Comparison of ENCODE assay signal across 30 mouse cellular contexts in the genomic region with DNA sequence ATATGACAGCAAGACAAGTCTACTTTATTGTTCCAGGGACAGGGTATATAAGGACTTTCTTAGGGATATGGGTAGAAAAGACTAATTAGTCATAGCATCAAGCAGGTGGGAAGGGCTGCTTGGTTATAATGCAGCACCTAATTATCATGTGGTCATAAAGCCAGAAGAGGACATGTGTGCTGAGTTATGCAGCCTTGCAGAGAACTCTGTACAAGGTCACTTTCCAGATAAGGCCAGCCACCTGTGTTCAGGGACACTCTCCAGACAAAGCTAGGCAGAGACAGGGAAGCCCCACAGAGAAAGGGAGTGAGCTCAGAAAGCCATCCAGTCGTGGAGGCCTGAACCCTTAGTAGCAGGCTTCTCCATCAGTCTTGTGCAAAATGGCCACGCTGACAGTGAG. TPM values are rescaled to one million over a fixed set of nuclear protein-coding genes. Genes with fewer than 3 reads are reported as not detected.
DNase-seq lines count a peak whose midpoint lies in the region; ATAC-seq and TF ChIP-seq lines count a peak whose summit lies in the region.
"Had no signal": no experiment of that assay in that cellular context is flagged by ENCODE, and none has a peak within 500 bp of the region (broad histone marks: within the 10 kb centered on the region; RNA-seq: fewer than 3 reads in every experiment).

No protein-coding gene starts in this region.

- H3K27ac ChIP-seq in heart, embryonic 11.5 days (ENCODE audit: low read depth, low read length) = peak overlapping the region; percentile 35; the same call in 1 of the 2 replicates
- no peak overlapping the region; the same call in none of the 2 replicates for H3K27ac ChIP-seq in intestine, postnatal 0 days (ENCODE audit: low read depth, low read length)
- H3K27ac ChIP-seq in forebrain, embryonic 16.5 days (ENCODE audit: low read length) = no peak overlapping the region
- H3K27ac ChIP-seq: hindbrain, embryonic 10.5 days; limb, embryonic 10.5 days; limb, embryonic 15.5 days; liver, embryonic 13.5 days; macrophage; midbrain, embryonic 13.5 days; neural tube, embryonic 13.5 days had no signal

- intact Hi-C loops in heart, postnatal 36 days (cut with DNase I) = no loop called here

- H3K4me3 ChIP-seq in heart, embryonic 11.5 days (ENCODE audit: low read depth, low read length) = no peak overlapping the region
- H3K4me3 ChIP-seq in intestine, postnatal 0 days (ENCODE audit: low read depth, low read length) = no peak overlapping the region
- H3K4me3 ChIP-seq in forebrain, embryonic 16.5 days (replicated peaks; ENCODE audit: low read length) = no peak overlapping the region
- H3K4me3 ChIP-seq: erythroblast, embryonic 14.5 days; hindbrain, embryonic 10.5 days; limb, embryonic 10.5 days; limb, embryonic 15.5 days; liver, embryonic 13.5 days; midbrain, embryonic 13.5 days; neural tube, embryonic 13.5 days had no signal

- H3K4me1 ChIP-seq in heart, embryonic 11.5 days (ENCODE audit: control insufficient read depth, insufficient read depth, low read length) = peaks cover 13% of the 10 kb centered on the region
- H3K4me1 ChIP-seq in intestine, postnatal 0 days (replicated peaks; ENCODE audit: control insufficient read depth, insufficient read depth, low read length) = peaks cover 6% of the 10 kb centered on the region
- peaks cover 6% of the 10 kb centered on the region for H3K4me1 ChIP-seq in forebrain, embryonic 16.5 days (replicated peaks; ENCODE audit: control insufficient read depth, insufficient read depth, low read length)

- H3K4me2 ChIP-seq in heart, embryonic 11.5 days = no peak overlapping the region
- no peak overlapping the region for H3K4me2 ChIP-seq in intestine, postnatal 0 days (replicated peaks; ENCODE audit: low read depth)
- H3K4me2 ChIP-seq in forebrain, embryonic 16.5 days (ENCODE audit: low read length) = no peak overlapping the region
- H3K4me2 ChIP-seq: limb, embryonic 15.5 days; liver, embryonic 13.5 days; midbrain, embryonic 13.5 days; neural tube, embryonic 13.5 days had no signal

- no peak for ATAC-seq in heart, embryonic 11.5 days (replicated peaks; ENCODE audit: insufficient number of reproducible peaks, low FRiP score, low TSS enrichment)
- peak; percentile 34 for ATAC-seq in intestine, postnatal 0 days
- no peak for ATAC-seq in forebrain, embryonic 16.5 days
- ATAC-seq: forebrain, postnatal 0 days; hindbrain, embryonic 16.5 days; midbrain, embryonic 13.5 days had no signal

- H3K9ac ChIP-seq in heart, embryonic 11.5 days (ENCODE audit: low read depth, low read length) = no peak overlapping the region
- no peak overlapping the region for H3K9ac ChIP-seq in intestine, postnatal 0 days (ENCODE audit: low read depth, low read length)
- no peak overlapping the region for H3K9ac ChIP-seq in forebrain, embryonic 16.5 days (replicated peaks; ENCODE audit: low read depth, low read length)
- H3K9ac ChIP-seq: forebrain, postnatal 0 days; limb, embryonic 15.5 days; liver, embryonic 13.5 days; midbrain, embryonic 13.5 days; neural tube, embryonic 13.5 days had no signal

- WGBS in heart, embryonic 11.5 days (ENCODE audit: insufficient replicate concordance) = 53% methylated on average over 2 of the region's 2 CpGs
- WGBS in intestine, postnatal 0 days = 48% methylated on average over 2 of the region's 2 CpGs
- WGBS in forebrain, embryonic 16.5 days = 78% methylated on average over 2 of the region's 2 CpGs

- peak; percentile 50 for DNase-seq in adrenal gland, adult 2 months
- DNase-seq in adrenal gland, adult 18-20 months (ENCODE audit: low spot score in 2 of 2) = no peak
- DNase-seq in heart, postnatal 36 days = no peak
- peak; percentile 21 for DNase-seq in ovary, adult 18-20 months (ENCODE audit: low spot score)
- DNase-seq in ovary, postnatal 36 days (ENCODE audit: low spot score) = no peak
- DNase-seq: cerebellum, adult 18-20 months; cerebellum, postnatal 14 days; forebrain, postnatal 0 days; gastrocnemius, postnatal 10 days; kidney, adult 9 months; kidney, postnatal 10 days; layer of hippocampus, postnatal 36 days; liver, embryonic 13.5 days; lung, adult 2 months; lung, postnatal 10 days; retina, postnatal 1 day; right cerebral cortex, postnatal 14 days; spleen, adult 18-20 months had no signal

- H3K36me3 ChIP-seq in heart, embryonic 11.5 days (ENCODE audit: control insufficient read depth, insufficient read depth, low read length) = no peaks in the 10 kb centered on the region
- no peaks in the 10 kb centered on the region for H3K36me3 ChIP-seq in intestine, postnatal 0 days (ENCODE audit: control insufficient read depth, insufficient read depth)
- H3K36me3 ChIP-seq in forebrain, embryonic 16.5 days (ENCODE audit: control insufficient read depth, insufficient read depth) = no peaks in the 10 kb centered on the region
- H3K36me3 ChIP-seq: G1E; hindbrain, embryonic 10.5 days; limb, embryonic 10.5 days; limb, embryonic 15.5 days; liver, embryonic 13.5 days; midbrain, embryonic 13.5 days; neural tube, embryonic 13.5 days had no signal

- TF ChIP-seq CTCF in intestine, postnatal 0 days (IDR thresholded peaks at IDR 0.05; ENCODE audit: low read depth) = no peak

- no peaks in the 10 kb centered on the region for H3K27me3 ChIP-seq in heart, embryonic 11.5 days (ENCODE audit: control insufficient read depth, insufficient read depth, low read length)
- H3K27me3 ChIP-seq in intestine, postnatal 0 days (replicated peaks; ENCODE audit: control insufficient read depth, insufficient read depth, low read length) = no peaks in the 10 kb centered on the region
- no peaks in the 10 kb centered on the region for H3K27me3 ChIP-seq in forebrain, embryonic 16.5 days (replicated peaks; ENCODE audit: control insufficient read depth, insufficient read depth, low read length)
- H3K27me3 ChIP-seq: liver, embryonic 13.5 days; midbrain, embryonic 13.5 days; neural tube, embryonic 13.5 days had no signal

- no peaks in the 10 kb centered on the region for H3K9me3 ChIP-seq in heart, embryonic 11.5 days (replicated peaks; ENCODE audit: control insufficient read depth, low read length)
- H3K9me3 ChIP-seq in intestine, postnatal 0 days (ENCODE audit: control insufficient read depth) = no peaks in the 10 kb centered on the region
- no peaks in the 10 kb centered on the region for H3K9me3 ChIP-seq in forebrain, embryonic 16.5 days (ENCODE audit: control insufficient read depth, low read length)
- H3K9me3 ChIP-seq: G1E; hindbrain, embryonic 10.5 days; limb, embryonic 10.5 days; limb, embryonic 15.5 days; liver, embryonic 13.5 days; midbrain, embryonic 13.5 days; neural tube, embryonic 13.5 days had no signal

RNA-seq across cellular contexts. Expression of a gene that starts 22.7 kb away (rescaled TPM):
- total RNA-seq in adrenal gland, adult 2 months (2021) = 10 to 100 TPM; 18.1 to 21.1 TPM
- 11.5 and 13.2 TPM in 2 replicates for polyA plus RNA-seq in adrenal gland, adult 2 months (2012; rRNA removed)
- total RNA-seq in adrenal gland, adult 18-20 months (2021) = 10 to 100 TPM; 17.2 to 17.4 TPM
- 5.0 and 5.4 TPM in 2 replicates for polyA plus RNA-seq in heart, embryonic 11.5 days (2014; fragmentation: Nextera tagmentation; extraction: Ambion mirVana)
- 1 to 10 TPM; 9.2 to 9.6 TPM for total RNA-seq in heart, postnatal 36 days (2021)
- 8.4 and 9.6 TPM in 2 replicates for polyA plus RNA-seq in intestine, postnatal 0 days (2015; fragmentation: Nextera tagmentation; extraction: Ambion mirVana)
- polyA plus RNA-seq in forebrain, embryonic 16.5 days (2015; fragmentation: Nextera tagmentation; extraction: Ambion mirVana) = 14.4 and 17.8 TPM in 2 replicates

RNA-seq across cellular contexts. Expression of a gene that starts 29.5 kb away (rescaled TPM):
- 10 to 100 TPM; 15.6 to 16.8 TPM for total RNA-seq in adrenal gland, adult 2 months (2021)
- polyA plus RNA-seq in adrenal gland, adult 2 months (2012; rRNA removed) = 6.2 and 6.9 TPM in 2 replicates
- 10 to 100 TPM; 21.7 to 23.4 TPM for total RNA-seq in adrenal gland, adult 18-20 months (2021)
- 0.70 and 1.6 TPM in 2 replicates for polyA plus RNA-seq in heart, embryonic 11.5 days (2014; fragmentation: Nextera tagmentation; extraction: Ambion mirVana)
- total RNA-seq in heart, postnatal 36 days (2021) = 10 to 100 TPM; 11.3 to 13.3 TPM
- 6.4 and 9.5 TPM in 2 replicates for polyA plus RNA-seq in intestine, postnatal 0 days (2015; fragmentation: Nextera tagmentation; extraction: Ambion mirVana)
- polyA plus RNA-seq in forebrain, embryonic 16.5 days (2015; fragmentation: Nextera tagmentation; extraction: Ambion mirVana) = 2.5 and 3.3 TPM in 2 replicates

Comparison
In these comparisons a context has a peak if more than half of its experiments do, and no peak if none do; other contexts are left out.
1. DNase-seq: peak in adrenal gland, adult 2 months (single experiment) and ovary, adult 18-20 months (single experiment); none in adrenal gland, adult 18-20 months (0 of 2), heart, postnatal 36 days (0 of 2) and ovary, postnatal 36 days (single experiment).